Mouse (Mus musculus) fibroblast of lung, adult 2 months (primary cell): Measurements from ENCODE around the gene E330017A01Rik.

Experiments used
- DNase-seq: peaks from one replicate; pipeline ENCODE4 v3.0.0-alpha.2; 2011; ENCODE audit warnings: low read depth

E330017A01Rik gene

GRCm38 (mm10) chr16:58589444-58589843 lies 49.1 kb downstream of the E330017A01Rik start:
- no peak for DNase-seq
